Mouse (Mus musculus): Measurements from ENCODE around the gene Casc3. TPM values are rescaled to one million over a fixed set of nuclear protein-coding genes. Genes with fewer than 3 reads are reported as not detected.

Gene Casc3
- 31.6 and 37.1 TPM in 2 replicates for polyA plus RNA-seq (2012; rRNA removed)

GRCm38 (mm10) chr11:98804605-98805004, at the start of gene Casc3:
Casc3 (plus strand) TSS chr11:98804905.

DNA sequence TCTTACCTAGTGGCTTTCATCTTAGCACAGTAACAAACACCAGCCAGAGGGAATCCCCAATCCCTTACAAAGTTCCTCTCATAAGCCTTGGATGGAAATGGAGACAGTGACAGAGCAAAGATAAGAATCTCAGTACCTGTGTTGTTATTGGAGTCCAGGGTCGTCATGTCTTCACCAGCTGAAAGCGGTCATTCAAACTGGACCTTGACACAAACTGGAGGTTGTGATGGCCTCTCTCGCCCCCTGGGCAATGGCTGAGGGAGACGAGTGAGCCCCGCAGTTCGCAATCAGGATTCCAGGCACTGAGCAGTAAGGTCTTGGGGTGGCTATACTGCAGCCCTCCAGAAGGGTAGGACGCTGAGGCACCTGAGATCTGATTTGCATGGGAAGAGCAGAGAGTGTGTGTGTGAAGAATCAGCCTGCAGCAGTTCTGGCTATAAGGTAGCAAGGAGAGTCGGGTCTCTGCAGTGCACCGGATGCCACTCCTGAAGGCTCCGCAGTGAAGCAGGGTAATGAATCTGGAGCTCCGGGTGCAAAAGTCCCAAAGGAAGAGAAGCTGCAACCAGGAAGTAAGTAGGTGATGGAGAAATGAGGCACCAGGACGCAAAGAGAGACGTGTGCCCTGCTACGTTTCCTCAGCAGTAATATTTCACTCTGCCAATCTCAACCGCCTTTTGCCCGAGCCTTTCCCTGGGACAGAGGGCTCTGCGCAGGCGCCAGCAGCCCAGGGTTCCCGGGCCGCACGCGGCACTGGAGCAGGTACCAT, 29.9 kb upstream of the Casc3 start, which contains the start of gene Nr1d1:
Nr1d1 (minus strand) TSS at position 752 of the 766 bp plus-strand sequence.

DNA sequence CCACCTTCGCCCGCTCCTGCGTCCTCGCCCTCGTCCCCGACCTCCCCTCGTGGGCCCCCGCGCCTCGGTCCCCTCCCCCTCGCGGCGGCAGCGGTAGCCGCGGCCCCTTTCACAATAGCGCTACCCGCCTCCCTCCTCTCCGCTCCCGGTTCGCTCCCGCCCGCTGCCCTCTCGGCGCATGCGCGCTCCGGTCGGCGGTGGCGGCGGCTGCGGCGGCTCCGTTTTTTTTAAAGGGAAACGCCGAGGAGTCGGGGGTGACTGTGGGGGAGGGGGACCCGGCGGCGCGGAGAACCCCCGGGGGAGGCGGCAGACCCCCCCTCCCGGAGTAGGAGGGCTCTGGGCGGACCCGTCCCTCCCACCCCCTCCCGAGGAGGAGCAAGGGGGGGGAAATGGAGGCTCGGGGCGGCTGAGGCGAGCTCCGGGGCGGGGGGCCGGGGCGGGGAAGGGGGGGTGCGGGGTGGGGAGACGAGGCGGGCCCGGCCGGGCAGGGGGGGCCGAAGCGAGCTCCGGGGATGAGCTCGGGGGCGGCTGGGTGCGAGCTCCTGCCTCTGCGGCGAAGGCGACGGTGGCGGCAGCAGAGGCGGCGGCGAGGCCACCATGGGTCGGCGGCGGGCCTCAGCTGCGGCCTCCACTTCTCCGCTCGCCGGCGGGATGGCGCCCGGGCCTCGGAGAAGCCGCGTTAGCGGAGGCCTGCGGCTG, 9.5 kb upstream of the Casc3 start, which contains the start of gene Msl1:
Msl1 (plus strand) TSS at position 502 of the 699 bp plus-strand sequence.

DNA sequence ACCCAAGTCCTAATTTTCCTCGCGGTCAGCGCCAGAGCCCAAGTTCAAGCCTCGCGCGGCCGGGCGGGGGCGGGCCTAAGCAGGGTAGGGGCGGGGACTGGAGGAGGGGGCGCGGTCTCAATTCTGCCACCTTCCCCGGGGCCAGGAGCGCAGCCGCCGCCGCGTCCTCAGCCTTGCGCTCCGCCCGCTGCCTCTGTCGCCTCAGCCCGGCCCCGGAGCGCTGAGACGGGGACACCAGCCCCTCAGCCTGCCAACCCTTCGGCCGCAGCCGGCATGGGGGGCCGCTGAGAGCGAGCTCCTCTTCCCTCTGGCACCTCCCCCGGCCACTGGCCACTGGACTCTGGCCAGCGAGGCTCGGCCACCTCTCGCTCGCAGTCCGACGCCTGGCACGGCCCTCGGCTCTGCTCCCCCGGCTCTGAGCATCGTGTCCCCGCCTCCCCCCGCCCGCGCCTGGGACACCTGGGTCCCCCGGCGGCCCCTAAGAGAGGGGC, 32.0 kb downstream of the Casc3 start, which contains the start of gene Rapgefl1:
Rapgefl1 (plus strand) TSS at position 135 of the 491 bp plus-strand sequence.

GRCm38 (mm10) chr11:98863028-98863750, 58.5 kb downstream of the Casc3 start, which contains the start of gene Wipf2:
Wipf2 (plus strand) TSS chr11:98863638.

Other genes with a start within 250 kb of the Casc3 start
- 116 and 131 TPM in 2 replicates for gene Ormdl3, start 217.5 kb upstream of the Casc3 start, polyA plus RNA-seq (2012; rRNA removed)
- not detected in 2 replicates for gene Lrrc3c, start 206.6 kb upstream of the Casc3 start, polyA plus RNA-seq (2012; rRNA removed)
- gene Gm12355, start 179.2 kb upstream of the Casc3 start, polyA plus RNA-seq (2012; rRNA removed) = not detected in 2 replicates
- not detected in 2 replicates for gene Gsdma3, start 178.5 kb upstream of the Casc3 start, polyA plus RNA-seq (2012; rRNA removed)
- not detected in 2 replicates for gene Gsdma2, start 158.1 kb upstream of the Casc3 start, polyA plus RNA-seq (2012; rRNA removed)
- not detected in 2 replicates for gene Gsdma, start 140.6 kb upstream of the Casc3 start, polyA plus RNA-seq (2012; rRNA removed)
- gene Psmd3, start 122.4 kb upstream of the Casc3 start, polyA plus RNA-seq (2012; rRNA removed) = 256 and 270 TPM in 2 replicates
- gene Csf3, start 103.6 kb upstream of the Casc3 start, polyA plus RNA-seq (2012; rRNA removed) = 10.2 and 10.8 TPM in 2 replicates
- gene Med24, start 75.5 kb upstream of the Casc3 start, polyA plus RNA-seq (2012; rRNA removed) = 129 TPM in 2 replicates
- gene Thra, start 64.3 kb upstream of the Casc3 start, polyA plus RNA-seq (2012; rRNA removed) = 163 and 173 TPM in 2 replicates
- 87.5 and 140 TPM in 2 replicates for gene Nr1d1, start 29.6 kb upstream of the Casc3 start, polyA plus RNA-seq (2012; rRNA removed)
- gene Msl1, start 9.4 kb upstream of the Casc3 start, polyA plus RNA-seq (2012; rRNA removed) = 49.3 and 78.6 TPM in 2 replicates
- 11.5 and 11.6 TPM in 2 replicates for gene Rapgefl1, start 31.9 kb downstream of the Casc3 start, polyA plus RNA-seq (2012; rRNA removed)
- gene Wipf2, start 58.7 kb downstream of the Casc3 start, polyA plus RNA-seq (2012; rRNA removed) = 6.4 and 11.7 TPM in 2 replicates
- 0.87 and 1.4 TPM in 2 replicates for gene Cdc6, start 102.9 kb downstream of the Casc3 start, polyA plus RNA-seq (2012; rRNA removed)
- 51.4 and 54.5 TPM in 2 replicates for gene Rara, start 122.9 kb downstream of the Casc3 start, polyA plus RNA-seq (2012; rRNA removed)
- 8.9 and 10.3 TPM in 2 replicates for gene Gjd3, start 178.1 kb downstream of the Casc3 start, polyA plus RNA-seq (2012; rRNA removed)
- 4.4 and 5.2 TPM in 2 replicates for gene Top2a, start 219.3 kb downstream of the Casc3 start, polyA plus RNA-seq (2012; rRNA removed)
- 537 and 612 TPM in 2 replicates for gene Igfbp4, start 236.3 kb downstream of the Casc3 start, polyA plus RNA-seq (2012; rRNA removed)

All from ovary, adult 2 months (tissue).